Mouse (Mus musculus) forebrain, embryonic 13.5 days (tissue): ENCODE measurements at regions not wholly inside any gene's neighbourhood (a gene's known extent, or its start where the extent isn't known, plus 50 kb on each side); places are given as distances from the start of the nearest gene placed in this dataset.
A peak's percentile ranks its signal among the peaks of the same experiment; 100 is the strongest.

Experiments
- ATAC-seq: fragments of 200-750 bp; cut with Nextera tagmentation; 2 replicates; pipeline ENCODE4 v1.8.0; 2017
- H3K27ac ChIP-seq: fragments of 300-500 bp; sonication (generic); 2 replicates; pipeline ENCODE4 v1.5.1; 2015; ENCODE audit warnings: inconsistent platforms, mild to moderate bottlenecking, moderate library complexity
- H3K27me3 ChIP-seq: fragments of 300-500 bp; sonication (generic); 2 replicates; pipeline ENCODE4 v1.6.1; 2015; ENCODE audit warnings: mild to moderate bottlenecking, inconsistent platforms
- H3K36me3 ChIP-seq: fragments of 300-500 bp; sonication (generic); 2 replicates; pipeline ENCODE4 v1.6.1; 2015; ENCODE audit warnings: mild to moderate bottlenecking, inconsistent platforms; ENCODE audit not compliant: poor library complexity, severe bottlenecking
- H3K4me1 ChIP-seq: fragments of 300-500 bp; sonication (generic); 2 replicates; pipeline ENCODE4 v1.6.1; 2015; ENCODE audit warnings: inconsistent platforms
- H3K4me2 ChIP-seq: fragments of 300-500 bp; sonication (generic); 2 replicates; pipeline ENCODE4 v1.6.1; 2015; ENCODE audit warnings: inconsistent platforms, mild to moderate bottlenecking, moderate library complexity
- H3K4me3 ChIP-seq: fragments of 300-500 bp; sonication (generic); 2 replicates; pipeline ENCODE4 v1.5.1; 2015; ENCODE audit warnings: mild to moderate bottlenecking, inconsistent platforms
- H3K9ac ChIP-seq: fragments of 300-500 bp; sonication (generic); 2 replicates; pipeline ENCODE4 v1.6.1; 2015; ENCODE audit warnings: mild to moderate bottlenecking, inconsistent platforms
- H3K9me3 ChIP-seq: fragments of 300-500 bp; sonication (generic); replicated peaks from 2 replicates; pipeline ENCODE4 v1.6.1; 2016; ENCODE audit warnings: inconsistent platforms
- WGBS: fragments of 180-500 bp; shearing (Covaris S2); methylation state at CpG from one replicate; pipeline ENCODE4 v1.1.7; 2015; 5-methylcytosine and 5-hydroxymethylcytosine counted together

GRCm38 (mm10) chr15:63190086-63190485 lies 654.9 kb downstream of the Gsdmc2 start:
- WGBS, result 47% methylated on average over 2 of the region's 2 CpGs
- Histone ChIP-seq H3K27ac (no peak overlapping the region), H3K4me1 (no peaks in the 10 kb centered on the region), H3K4me2 (no peak overlapping the region), H3K9ac (no peak overlapping the region), H3K4me3 (no peak overlapping the region), H3K36me3 (no peaks in the 10 kb centered on the region), H3K27me3 (no peaks in the 10 kb centered on the region), H3K9me3 (no peaks in the 10 kb centered on the region)
- no peak for ATAC-seq

- Histone ChIP-seq H3K9ac (no peak overlapping the region), H3K4me3 (no peak overlapping the region), H3K27me3 (no peaks in the 10 kb centered on the region), H3K4me2 (no peak overlapping the region), H3K4me1 (no peaks in the 10 kb centered on the region), H3K9me3 (no peaks in the 10 kb centered on the region), H3K27ac (no peak overlapping the region), H3K36me3 (no peaks in the 10 kb centered on the region)
- ATAC-seq, result no peak
Measured at GRCm38 (mm10) chr15:63171003-63171402, 674.0 kb downstream of the Gsdmc2 start.

DNA sequence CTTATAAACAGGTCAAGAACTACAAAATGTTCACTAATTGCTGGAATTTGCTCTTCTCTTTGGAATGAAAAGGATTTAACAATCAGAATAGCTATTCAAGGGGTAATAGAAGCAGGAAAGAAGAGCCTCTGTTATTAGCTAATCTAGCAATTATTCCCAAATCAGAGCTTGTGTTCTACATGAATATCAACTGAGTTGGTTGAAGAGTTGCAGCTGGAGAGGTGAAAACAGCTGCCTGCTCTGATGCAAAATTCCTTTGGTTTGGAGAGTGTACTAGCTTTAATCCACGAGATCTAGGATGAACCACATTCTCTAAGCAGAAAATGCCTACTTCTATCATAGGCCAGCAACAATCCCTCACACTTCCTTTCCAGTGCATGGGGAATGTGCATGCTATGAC lies 674.8 kb downstream of the Gsdmc2 start:
- no peaks in the 10 kb centered on the region for H3K27me3 ChIP-seq
- 30% methylated on average over 1 of the region's 1 CpGs for WGBS
- no peaks in the 10 kb centered on the region for H3K4me1 ChIP-seq
- H3K4me3 ChIP-seq, result no peak overlapping the region
- no peak overlapping the region for H3K9ac ChIP-seq
- peak; percentile 19; the same call in 1 of the 2 replicates for ATAC-seq
- no peak overlapping the region for H3K27ac ChIP-seq
- H3K4me2 ChIP-seq, result no peak overlapping the region
- H3K36me3 ChIP-seq, result no peaks in the 10 kb centered on the region
- no peaks in the 10 kb centered on the region for H3K9me3 ChIP-seq

DNA sequence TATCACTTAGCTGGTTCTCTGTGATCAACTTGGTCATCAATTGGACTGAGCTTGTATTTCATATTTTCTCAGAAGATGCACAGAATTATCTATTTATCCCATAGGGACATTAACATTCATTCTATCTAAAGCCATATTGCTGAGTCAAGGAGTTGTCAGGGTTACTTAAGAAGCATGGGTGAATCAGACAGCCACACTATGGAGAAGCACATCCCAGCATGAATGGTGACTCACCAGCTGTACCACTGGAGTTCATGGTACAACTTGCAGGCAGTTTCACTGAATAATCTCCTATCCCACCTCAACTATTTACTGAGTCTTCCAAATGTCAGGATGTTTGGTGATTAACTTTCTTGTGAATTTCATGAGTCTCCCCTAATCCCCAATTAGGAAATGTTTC lies 678.6 kb downstream of the Gsdmc2 start:
- Histone ChIP-seq H3K36me3 (no peaks in the 10 kb centered on the region), H3K4me1 (no peaks in the 10 kb centered on the region), H3K9me3 (no peaks in the 10 kb centered on the region), H3K27ac (no peak overlapping the region), H3K4me2 (no peak overlapping the region), H3K9ac (no peak overlapping the region), H3K27me3 (no peaks in the 10 kb centered on the region), H3K4me3 (no peak overlapping the region)
- no peak for ATAC-seq

DNA sequence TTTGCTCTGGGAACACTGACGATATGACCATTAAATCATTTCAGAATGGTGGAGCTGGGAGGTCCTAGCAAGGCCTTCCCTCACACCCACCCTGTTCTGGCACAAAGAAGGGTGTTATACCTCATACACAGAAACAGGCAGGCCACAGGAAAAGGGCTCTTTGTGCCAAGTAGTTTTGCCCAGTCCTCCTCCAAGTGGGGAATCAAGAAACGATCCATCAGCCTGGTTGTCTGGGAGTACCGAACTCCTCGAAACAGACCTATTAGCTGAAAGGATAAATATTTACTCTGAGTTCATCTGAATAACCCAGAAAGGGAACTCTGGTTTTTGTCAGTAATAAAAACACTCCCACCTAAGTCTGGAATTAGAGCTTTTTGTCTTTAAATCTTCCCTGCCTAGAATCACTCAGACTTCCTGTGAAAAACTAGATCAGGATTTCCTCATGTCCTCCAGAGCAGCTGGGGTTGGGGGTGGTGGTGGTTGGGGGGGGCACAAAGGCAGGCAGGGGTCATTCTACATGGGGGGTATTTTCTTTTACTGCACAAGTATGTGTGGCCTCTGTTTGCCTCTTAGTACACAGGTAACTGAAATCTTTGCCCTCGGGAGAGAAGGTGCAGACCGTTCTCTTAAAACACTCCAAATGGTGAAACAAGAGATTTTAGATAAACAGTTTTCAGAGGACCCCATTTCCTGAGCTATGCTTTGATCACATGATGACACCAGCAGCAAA lies 681.3 kb downstream of the Gsdmc2 start:
- H3K4me1 ChIP-seq, result no peaks in the 10 kb centered on the region
- H3K4me3 ChIP-seq, result no peak overlapping the region
- peak; percentile 48; the same call in 1 of the 2 replicates for ATAC-seq
- H3K27ac ChIP-seq, result no peak overlapping the region
- H3K27me3 ChIP-seq, result no peaks in the 10 kb centered on the region
- H3K9me3 ChIP-seq, result no peaks in the 10 kb centered on the region
- no peak overlapping the region for H3K4me2 ChIP-seq
- WGBS, result 79% methylated on average over 6 of the region's 6 CpGs
- H3K36me3 ChIP-seq, result no peaks in the 10 kb centered on the region
- H3K9ac ChIP-seq, result no peak overlapping the region

DNA sequence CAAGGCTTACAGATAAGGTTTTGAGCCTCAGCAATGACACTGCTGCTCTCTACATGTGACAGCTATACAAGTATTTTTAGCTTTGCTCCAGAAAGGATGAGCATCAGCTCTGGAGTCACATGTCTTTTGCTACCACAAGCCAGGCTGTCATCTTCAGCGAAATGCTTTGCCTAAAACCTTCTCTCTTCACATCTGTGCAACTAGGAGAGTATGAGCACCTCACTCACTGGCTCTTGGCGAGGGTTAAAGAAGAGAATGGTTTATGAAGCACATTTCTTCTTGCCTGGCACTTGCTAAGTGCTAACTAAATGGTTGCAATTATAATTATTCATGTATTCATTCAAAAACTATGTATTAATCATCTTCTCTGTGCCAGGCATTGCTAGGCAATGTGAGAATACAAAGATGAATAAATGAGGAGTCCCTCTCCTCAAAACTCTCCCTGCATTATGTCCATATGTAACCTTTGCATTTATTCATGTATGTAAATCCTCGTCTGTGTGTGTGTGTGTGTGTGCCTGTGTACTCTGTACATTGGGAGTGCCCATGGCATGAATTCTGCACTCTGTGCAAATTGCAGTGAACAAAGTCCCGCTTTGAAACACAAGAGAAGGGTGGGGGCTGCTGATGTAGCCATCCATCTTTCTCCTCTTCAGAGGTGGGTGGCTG lies 682.0 kb downstream of the Gsdmc2 start:
- Histone ChIP-seq H3K27me3 (no peaks in the 10 kb centered on the region), H3K9me3 (no peaks in the 10 kb centered on the region), H3K4me3 (no peak overlapping the region), H3K36me3 (no peaks in the 10 kb centered on the region), H3K4me2 (no peak overlapping the region), H3K9ac (no peak overlapping the region), H3K4me1 (no peaks in the 10 kb centered on the region), H3K27ac (no peak overlapping the region)
- 73% methylated on average over 4 of the region's 4 CpGs for WGBS
- ATAC-seq, result peak; percentile 89

GRCm38 (mm10) chr15:63123123-63123688 lies 721.8 kb downstream of the Gsdmc2 start:
- 85% methylated on average over 3 of the region's 3 CpGs for WGBS
- H3K27ac ChIP-seq, result no peak overlapping the region
- no peaks in the 10 kb centered on the region for H3K27me3 ChIP-seq
- no peak for ATAC-seq
- H3K36me3 ChIP-seq, result no peaks in the 10 kb centered on the region
- H3K4me3 ChIP-seq, result no peak overlapping the region
- H3K4me1 ChIP-seq, result no peaks in the 10 kb centered on the region
- H3K9me3 ChIP-seq, result no peaks in the 10 kb centered on the region
- no peak overlapping the region for H3K9ac ChIP-seq
- H3K4me2 ChIP-seq, result no peak overlapping the region

DNA sequence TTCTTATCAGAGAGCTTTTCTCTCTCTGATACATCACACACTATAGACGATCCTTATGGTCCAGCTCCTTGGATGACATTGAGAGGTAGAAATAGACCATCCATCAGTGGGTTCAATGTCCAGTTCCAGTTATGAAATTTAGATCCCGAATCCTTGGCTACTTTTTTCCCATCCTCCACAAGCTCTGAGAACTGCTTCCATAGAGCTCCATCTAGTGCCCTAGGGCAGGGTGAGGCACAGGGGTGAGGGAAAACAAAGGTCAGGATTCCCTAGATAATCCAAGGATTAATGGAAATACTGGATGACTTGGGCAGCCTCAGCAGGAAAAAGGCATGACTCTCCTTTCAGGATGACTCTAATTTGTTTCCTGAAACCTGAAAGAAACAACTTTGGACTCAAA lies 732.1 kb downstream of the Gsdmc2 start:
- no peak overlapping the region for H3K4me2 ChIP-seq
- H3K27ac ChIP-seq, result no peak overlapping the region
- ATAC-seq, result no peak
- H3K9me3 ChIP-seq, result no peaks in the 10 kb centered on the region
- no peaks in the 10 kb centered on the region for H3K36me3 ChIP-seq
- no peak overlapping the region for H3K4me3 ChIP-seq
- 72% methylated on average over 2 of the region's 2 CpGs for WGBS
- H3K27me3 ChIP-seq, result no peaks in the 10 kb centered on the region
- no peak overlapping the region for H3K9ac ChIP-seq
- no peaks in the 10 kb centered on the region for H3K4me1 ChIP-seq

DNA sequence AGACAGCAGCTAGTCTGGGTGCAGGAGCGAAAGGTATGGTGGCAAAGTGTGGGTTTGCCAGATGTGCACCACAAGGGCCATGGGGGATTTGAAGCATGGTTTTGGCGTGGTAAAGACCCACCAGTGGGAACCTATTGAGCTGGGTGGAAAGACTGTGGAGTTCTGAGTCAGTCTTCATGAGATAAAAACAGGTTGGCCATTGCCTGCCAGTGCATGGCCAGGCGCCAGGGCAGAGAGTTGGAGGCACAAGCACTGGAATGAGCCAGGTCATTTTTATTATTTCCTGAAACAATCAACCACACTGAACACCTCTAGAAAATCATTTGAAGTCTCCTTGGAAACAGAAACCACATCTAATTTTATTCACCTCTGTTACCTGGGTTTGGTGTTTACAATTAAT lies 744.9 kb downstream of the Gsdmc2 start:
- ATAC-seq, result no peak
- H3K36me3 ChIP-seq, result no peaks in the 10 kb centered on the region
- H3K27ac ChIP-seq, result no peak overlapping the region
- WGBS, result 92% methylated on average over 3 of the region's 3 CpGs
- no peak overlapping the region for H3K9ac ChIP-seq
- no peak overlapping the region for H3K4me2 ChIP-seq
- no peak overlapping the region for H3K4me3 ChIP-seq
- no peaks in the 10 kb centered on the region for H3K27me3 ChIP-seq
- no peaks in the 10 kb centered on the region for H3K4me1 ChIP-seq
- H3K9me3 ChIP-seq, result no peaks in the 10 kb centered on the region

DNA sequence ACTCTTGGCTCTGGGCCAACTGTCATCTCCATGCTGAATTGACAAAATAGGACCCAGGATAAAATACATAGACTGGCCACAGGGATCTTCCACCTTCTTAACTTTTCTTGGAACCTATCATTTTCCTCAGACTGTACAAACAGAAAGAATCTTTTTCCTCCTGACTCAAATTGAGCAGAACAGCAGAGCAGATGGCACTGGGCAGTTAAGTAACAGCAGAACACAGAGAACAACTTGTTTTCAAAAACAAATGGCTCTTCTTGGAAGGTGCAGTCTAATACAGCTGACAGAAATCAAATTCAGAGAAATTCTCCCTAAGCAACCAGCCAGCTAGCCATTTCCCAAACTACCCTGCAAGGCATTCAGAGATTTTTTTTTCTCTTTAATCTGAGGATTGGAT lies 763.0 kb downstream of the Gsdmc2 start:
- H3K4me2 ChIP-seq, result no peak overlapping the region
- no peaks in the 10 kb centered on the region for H3K36me3 ChIP-seq
- H3K27ac ChIP-seq, result no peak overlapping the region
- H3K9ac ChIP-seq, result no peak overlapping the region
- no peaks in the 10 kb centered on the region for H3K4me1 ChIP-seq
- no peaks in the 10 kb centered on the region for H3K27me3 ChIP-seq
- no peak for ATAC-seq
- H3K9me3 ChIP-seq, result no peaks in the 10 kb centered on the region
- no peak overlapping the region for H3K4me3 ChIP-seq

DNA sequence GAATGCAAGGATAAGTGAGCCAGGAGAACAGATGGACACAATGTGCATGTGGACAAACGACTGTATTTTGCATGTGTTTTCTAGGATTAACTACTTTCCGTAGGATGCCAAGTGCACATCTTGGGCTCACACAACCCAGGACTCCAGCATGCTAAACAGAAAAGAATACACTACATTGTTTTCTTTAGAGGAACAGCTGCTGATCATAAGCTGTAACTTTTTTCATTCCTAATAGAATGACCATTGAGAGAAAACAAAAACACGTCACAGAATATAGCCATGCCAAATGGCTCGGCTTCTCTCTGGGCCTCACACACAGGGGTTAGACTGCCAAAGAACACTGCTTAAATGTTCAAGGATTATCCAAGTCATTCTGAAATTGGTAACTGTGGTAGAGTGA lies 765.2 kb downstream of the Gsdmc2 start:
- WGBS, result 35% methylated on average over 4 of the region's 4 CpGs
- H3K4me2 ChIP-seq, result no peak overlapping the region
- no peaks in the 10 kb centered on the region for H3K4me1 ChIP-seq
- H3K9me3 ChIP-seq, result no peaks in the 10 kb centered on the region
- H3K9ac ChIP-seq, result no peak overlapping the region
- no peaks in the 10 kb centered on the region for H3K36me3 ChIP-seq
- no peak overlapping the region for H3K27ac ChIP-seq
- no peaks in the 10 kb centered on the region for H3K27me3 ChIP-seq
- peak; percentile 74 for ATAC-seq
- no peak overlapping the region for H3K4me3 ChIP-seq

DNA sequence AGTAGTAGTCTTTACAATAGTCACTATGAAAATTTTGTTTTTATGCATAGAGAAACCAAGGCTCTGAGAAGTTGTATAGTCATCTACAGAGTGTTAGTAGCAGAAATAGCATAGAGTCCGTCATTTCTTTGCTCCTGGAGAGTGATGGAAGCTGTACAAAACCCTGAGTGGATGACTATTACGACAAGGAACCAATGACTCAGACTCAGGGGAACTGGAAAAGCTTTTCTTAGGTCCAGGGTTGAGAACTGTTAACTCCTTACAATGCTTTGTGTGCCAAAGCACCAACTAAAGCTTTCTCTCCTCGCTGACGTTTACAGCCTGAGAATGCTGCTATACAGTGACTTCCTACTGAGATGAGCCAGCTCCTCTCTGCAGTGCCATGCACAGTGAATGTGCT lies 773.1 kb downstream of the Gsdmc2 start:
- H3K4me2 ChIP-seq, result no peak overlapping the region
- no peak for ATAC-seq
- no peaks in the 10 kb centered on the region for H3K36me3 ChIP-seq
- no peak overlapping the region for H3K27ac ChIP-seq
- H3K27me3 ChIP-seq, result no peaks in the 10 kb centered on the region
- WGBS, result 82% methylated on average over 4 of the region's 4 CpGs
- H3K9me3 ChIP-seq, result no peaks in the 10 kb centered on the region
- H3K4me3 ChIP-seq, result no peak overlapping the region
- no peak overlapping the region for H3K9ac ChIP-seq
- no peaks in the 10 kb centered on the region for H3K4me1 ChIP-seq

DNA sequence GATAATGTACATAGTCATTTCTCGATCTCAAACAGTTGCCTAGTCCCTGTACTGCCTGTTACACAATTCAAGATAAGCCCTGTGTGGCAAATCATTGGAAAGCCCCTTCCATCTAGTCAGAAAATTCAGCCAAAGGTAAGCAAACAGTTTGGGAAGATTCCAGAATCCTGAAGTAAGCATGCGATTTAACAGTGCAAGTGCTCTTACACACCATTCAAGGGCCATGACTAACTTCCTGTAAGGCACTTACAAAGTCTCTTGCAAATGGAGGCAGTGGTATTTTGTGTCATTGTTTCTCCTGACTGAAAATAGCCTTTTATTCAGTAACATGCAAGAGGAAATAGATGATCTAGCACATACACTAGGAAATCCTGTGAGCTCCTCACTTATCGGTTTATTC lies 777.9 kb downstream of the Gsdmc2 start:
- 94% methylated on average over 3 of the region's 3 CpGs for WGBS
- ATAC-seq, result no peak
- H3K9me3 ChIP-seq, result no peaks in the 10 kb centered on the region

More for the DNA sequence above, 777.9 kb downstream of the Gsdmc2 start:
- Histone ChIP-seq H3K27ac (no peak overlapping the region), H3K4me3 (no peak overlapping the region), H3K36me3 (no peaks in the 10 kb centered on the region), H3K4me1 (no peaks in the 10 kb centered on the region), H3K4me2 (no peak overlapping the region), H3K9ac (no peak overlapping the region), H3K27me3 (no peaks in the 10 kb centered on the region)
